Mouse (Mus musculus): ENCODE data around the gene Zmat1. TPM values are rescaled to one million over a fixed set of nuclear protein-coding genes. Genes with fewer than 3 reads are reported as not detected.

The Zmat1 gene
- polyA plus RNA-seq, 2 experiments: 0.52 to 1.1 TPM

DNA sequence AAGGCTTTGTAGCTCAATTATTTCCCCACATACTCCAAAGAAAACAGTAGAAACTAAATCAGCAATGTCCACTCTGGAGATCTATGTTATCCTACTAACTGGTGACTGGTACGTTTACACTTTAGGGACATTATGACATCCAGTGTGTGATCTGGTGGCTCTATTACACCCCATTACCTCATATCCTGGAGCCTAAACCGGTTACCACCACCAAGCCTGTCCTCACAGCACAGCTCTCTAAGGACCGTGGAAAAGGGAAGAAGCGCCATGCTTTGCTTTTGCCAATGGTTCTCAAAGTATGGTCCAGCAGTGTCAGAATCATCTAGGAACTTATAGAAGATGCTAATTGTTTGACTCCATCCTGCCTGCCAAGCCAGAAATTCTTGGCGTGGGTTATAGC, 79.1 kb downstream of the Zmat1 start:
- Histone ChIP-seq H3K4me3 (ENCODE audit: insufficient read depth in 1 of 2, low read depth in 2 of 2, low read length in 2 of 2) (no peak overlapping the region), H3K9me3 (ENCODE audit: control insufficient read depth, low read length) (no peaks in the 10 kb centered on the region), H3K27me3 (ENCODE audit: control insufficient read depth, insufficient read depth, low read length) (no peaks in the 10 kb centered on the region), H3K9ac (replicated peaks) (no peak overlapping the region), H3K4me1 (replicated peaks; ENCODE audit: control insufficient read depth in 2 of 2, insufficient read depth in 2 of 2, low read length in 1 of 2) (no peaks in the 10 kb centered on the region), H3K4me2 (ENCODE audit: low read depth) (no peak overlapping the region), H3K27ac (no peak overlapping the region), H3K36me3 (replicated peaks; ENCODE audit: control insufficient read depth, insufficient read depth, low read depth) (no peaks in the 10 kb centered on the region)
- TF ChIP-seq EP300 (IDR thresholded peaks at IDR 0.05; ENCODE audit: low read depth): no peak
- TF ChIP-seq CTCF (IDR thresholded peaks at IDR 0.05; ENCODE audit: low read depth): no peak
- 69% methylated on average over 5 of the region's 5 CpGs for WGBS (ENCODE audit: insufficient replicate concordance)
- ATAC-seq (ENCODE audit: insufficient read depth): no peak
- DNase-seq (ENCODE audit: low read depth in 3 of 3, low spot score in 3 of 3): no peak

DNA sequence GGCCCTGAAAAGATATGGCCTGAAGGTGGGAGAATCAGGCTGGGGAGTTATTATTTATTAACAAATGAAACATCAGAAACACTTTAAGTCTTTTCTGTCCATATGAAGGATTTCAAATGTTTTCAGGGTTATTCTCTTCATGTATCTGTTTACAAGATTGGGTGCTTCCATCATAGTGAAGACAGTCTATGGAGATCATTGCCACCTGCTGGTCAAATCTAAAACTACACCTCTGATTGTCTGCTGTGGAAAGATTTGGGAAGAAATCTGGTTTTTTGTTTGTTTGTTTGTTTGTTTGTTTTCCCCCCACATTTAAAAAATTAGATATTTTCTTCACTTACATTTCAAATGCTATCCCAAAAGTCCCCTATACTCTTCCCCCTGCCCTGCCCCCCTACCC, 84.0 kb downstream of the Zmat1 start:
- no peaks in the 10 kb centered on the region for H3K9me3 ChIP-seq (ENCODE audit: control insufficient read depth, low read length)
- no peak overlapping the region for H3K27ac ChIP-seq
- ATAC-seq (ENCODE audit: insufficient read depth) (no peak), DNase-seq (ENCODE audit: low read depth in 3 of 3, low spot score in 3 of 3) (peak; percentile 17 to 29 (median 19))
- no peak overlapping the region for H3K4me2 ChIP-seq (ENCODE audit: low read depth)
- TF ChIP-seq EP300 (IDR thresholded peaks at IDR 0.05; ENCODE audit: low read depth) (no peak), CTCF (IDR thresholded peaks at IDR 0.05; ENCODE audit: low read depth) (peak; percentile 51)
- H3K9ac ChIP-seq (replicated peaks): no peak overlapping the region
- H3K36me3 ChIP-seq (replicated peaks; ENCODE audit: control insufficient read depth, insufficient read depth, low read depth): no peaks in the 10 kb centered on the region
- no peaks in the 10 kb centered on the region for H3K27me3 ChIP-seq (ENCODE audit: control insufficient read depth, insufficient read depth, low read length)
- no peaks in the 10 kb centered on the region for H3K4me1 ChIP-seq (replicated peaks; ENCODE audit: control insufficient read depth in 2 of 2, insufficient read depth in 2 of 2, low read length in 1 of 2)
- H3K4me3 ChIP-seq (ENCODE audit: insufficient read depth in 1 of 2, low read depth in 2 of 2, low read length in 2 of 2): no peak overlapping the region

DNA sequence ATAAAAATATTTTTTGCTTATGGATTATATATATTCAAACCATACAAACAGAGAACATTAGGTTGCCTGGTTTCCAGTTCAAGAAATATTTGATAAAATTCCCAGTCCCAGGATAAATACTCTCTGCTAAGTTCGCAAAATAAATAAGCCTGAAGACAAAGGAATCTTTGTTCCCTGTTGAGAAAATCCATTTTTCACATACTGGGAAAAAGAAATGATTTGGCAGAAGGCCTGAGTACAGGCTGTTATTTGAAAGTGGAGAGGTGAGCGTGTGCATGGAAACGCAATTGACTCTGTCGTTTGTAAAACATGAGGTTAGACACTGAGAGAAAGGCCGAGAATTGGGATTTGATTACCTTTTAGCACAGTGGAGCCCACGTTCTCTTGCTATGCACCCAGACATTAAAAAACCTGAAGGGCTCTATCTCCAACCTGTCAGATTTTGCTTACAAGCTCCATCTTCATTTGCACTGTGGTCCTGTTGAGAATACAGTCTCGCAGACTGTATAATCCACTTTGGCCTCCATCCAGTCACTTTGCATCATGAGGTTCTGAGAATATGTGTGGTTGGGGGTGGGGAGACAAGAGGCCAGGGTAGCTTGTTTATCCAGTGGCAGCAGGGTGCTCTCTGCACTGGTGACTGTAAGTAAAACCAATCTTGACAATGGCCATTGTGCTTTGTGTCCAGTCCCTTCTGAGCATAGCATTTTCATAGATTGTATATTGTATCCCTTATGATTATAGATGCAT, 85.2 kb downstream of the Zmat1 start:
- H3K4me2 ChIP-seq (ENCODE audit: low read depth): no peak overlapping the region
- no peak overlapping the region for H3K9ac ChIP-seq (replicated peaks)
- no peaks in the 10 kb centered on the region for H3K27me3 ChIP-seq (ENCODE audit: control insufficient read depth, insufficient read depth, low read length)
- H3K36me3 ChIP-seq (replicated peaks; ENCODE audit: control insufficient read depth, insufficient read depth, low read depth): no peaks in the 10 kb centered on the region
- no peaks in the 10 kb centered on the region for H3K9me3 ChIP-seq (ENCODE audit: control insufficient read depth, low read length)
- ATAC-seq (ENCODE audit: insufficient read depth): no peak
- H3K27ac ChIP-seq: no peak overlapping the region
- DNase-seq (ENCODE audit: low read depth in 3 of 3, low spot score in 3 of 3): no peak
- no peak for TF ChIP-seq EP300 (IDR thresholded peaks at IDR 0.05; ENCODE audit: low read depth)
- TF ChIP-seq CTCF (IDR thresholded peaks at IDR 0.05; ENCODE audit: low read depth): no peak
- no peaks in the 10 kb centered on the region for H3K4me1 ChIP-seq (replicated peaks; ENCODE audit: control insufficient read depth in 2 of 2, insufficient read depth in 2 of 2, low read length in 1 of 2)
- 72% methylated on average over 7 of the region's 7 CpGs for WGBS (ENCODE audit: insufficient replicate concordance)
- no peak overlapping the region for H3K4me3 ChIP-seq (ENCODE audit: insufficient read depth in 1 of 2, low read depth in 2 of 2, low read length in 2 of 2)

Other genes with a start within 250 kb of the Zmat1 start
- 6.1 and 7.4 TPM in 2 replicates for gene Armcx2, start 200.0 kb downstream of the Zmat1 start, polyA plus RNA-seq (2012; rRNA removed)
- gene Armcx2, start 200.0 kb downstream of the Zmat1 start, polyA plus RNA-seq (2014; fragmentation: Nextera tagmentation; extraction: Ambion mirVana): 7.2 and 9.9 TPM in 2 replicates
- gene Nxf2, start 44.5 kb downstream of the Zmat1 start, polyA plus RNA-seq (2012; rRNA removed): 0.09 and 0.10 TPM in 2 replicates
- 0.14 and 0.33 TPM in 2 replicates for gene Nxf2, start 44.5 kb downstream of the Zmat1 start, polyA plus RNA-seq (2014; fragmentation: Nextera tagmentation; extraction: Ambion mirVana)
- not detected in 2 replicates for gene Gm15023, start 168.4 kb upstream of the Zmat1 start, polyA plus RNA-seq (2012; rRNA removed)
- not detected in 2 replicates for gene Gm15023, start 168.4 kb upstream of the Zmat1 start, polyA plus RNA-seq (2014; fragmentation: Nextera tagmentation; extraction: Ambion mirVana)
- gene Tceal6, start 201.5 kb upstream of the Zmat1 start, polyA plus RNA-seq (2012; rRNA removed): not detected in 2 replicates
- gene Tceal6, start 201.5 kb upstream of the Zmat1 start, polyA plus RNA-seq (2014; fragmentation: Nextera tagmentation; extraction: Ambion mirVana): not detected in 2 replicates

All from liver, embryonic 14.5 days (tissue).